Mouse (Mus musculus) testis, postnatal 14 days (tissue): ENCODE results near the gene Zmpste24.
A peak's percentile ranks its signal among the peaks of the same experiment; 100 is the strongest.
"Not testable (repeated sequence)": the region's sequence is repeated elsewhere in the genome, so short reads cannot be mapped to it uniquely, and the experiment has no call there.

Experiments
- DNase-seq: peaks from one replicate; pipeline ENCODE4 v3.0.0; 2021; ENCODE audit warnings: low spot score

Zmpste24 gene

GRCm38 (mm10) chr4:121097650-121098378, at the start of gene Zmpste24:
Zmpste24 (minus strand) TSS chr4:121098241.
- peak; percentile 90 for DNase-seq

DNA sequence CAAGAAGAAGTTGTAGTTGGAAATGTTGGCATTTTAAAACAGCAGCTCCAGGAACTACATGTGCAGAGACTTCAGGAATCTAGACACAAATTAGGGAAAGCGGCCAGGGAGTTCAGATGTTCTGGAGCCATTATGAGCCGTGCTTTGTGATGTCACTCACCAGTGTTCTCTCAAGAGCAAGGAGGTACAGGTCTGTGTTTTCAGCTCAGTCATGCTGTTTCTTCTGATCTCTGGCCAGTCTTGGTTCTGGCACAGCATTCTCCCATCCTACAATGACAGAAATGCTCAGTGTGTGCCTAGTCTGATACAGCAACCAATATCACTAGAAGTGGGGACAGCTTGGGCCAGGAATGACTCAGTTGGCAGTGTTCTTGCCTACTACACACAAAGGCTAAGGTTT, 11.1 kb upstream of the Zmpste24 start, which contains the start of gene Tmco2:
TSS of gene Tmco2 (minus strand) at position 101 of the 400 bp plus-strand sequence.
- no peak for DNase-seq

DNA sequence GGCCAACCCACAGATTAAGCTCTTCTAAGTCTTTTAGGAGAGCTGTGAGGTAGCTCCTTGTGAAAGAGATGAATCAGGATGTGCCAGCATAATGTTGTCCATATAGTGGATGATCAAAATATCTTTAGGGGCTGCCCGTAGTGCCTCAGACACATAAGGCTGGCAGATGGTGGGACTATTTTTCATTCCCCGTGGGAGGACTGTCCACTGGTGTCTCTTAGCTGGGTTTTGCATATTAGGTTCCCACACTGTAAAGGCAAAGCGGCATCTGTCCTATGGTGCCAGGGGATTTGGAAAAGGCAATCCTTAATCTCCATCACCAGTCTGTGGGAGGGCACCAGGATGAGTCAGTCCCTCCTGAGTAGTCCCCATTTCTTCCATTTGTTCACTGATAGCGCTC, 5.3 kb upstream of the Zmpste24 start:
- no peak for DNase-seq

- DNase-seq: no peak
Observed at GRCm38 (mm10) chr4:121090211-121090610, 7.8 kb downstream of the Zmpste24 start.

GRCm38 (mm10) chr4:121088696-121089095, 9.3 kb downstream of the Zmpste24 start:
- DNase-seq: no peak

DNA sequence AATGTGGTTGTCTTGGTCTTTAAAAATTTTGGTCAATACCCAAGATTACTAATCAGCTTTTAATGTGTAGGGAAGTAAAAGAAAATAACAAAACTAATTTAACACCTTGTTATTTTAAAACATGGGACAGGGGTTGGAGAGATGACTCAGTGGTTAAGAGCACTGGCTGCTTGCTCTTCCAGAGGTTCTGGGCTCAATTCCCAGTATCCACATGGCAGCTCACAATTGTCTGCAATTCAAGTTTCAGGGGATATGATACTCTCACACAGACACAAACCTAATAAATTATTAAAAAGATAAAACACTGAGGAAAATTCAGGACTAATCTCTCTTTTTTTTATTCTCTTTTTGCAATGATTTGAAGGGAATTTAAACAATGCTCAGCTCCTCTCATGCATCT, 13.5 kb downstream of the Zmpste24 start:
- no peak for DNase-seq

- no peak for DNase-seq
Observed at GRCm38 (mm10) chr4:121080395-121080794, 17.6 kb downstream of the Zmpste24 start.

DNA sequence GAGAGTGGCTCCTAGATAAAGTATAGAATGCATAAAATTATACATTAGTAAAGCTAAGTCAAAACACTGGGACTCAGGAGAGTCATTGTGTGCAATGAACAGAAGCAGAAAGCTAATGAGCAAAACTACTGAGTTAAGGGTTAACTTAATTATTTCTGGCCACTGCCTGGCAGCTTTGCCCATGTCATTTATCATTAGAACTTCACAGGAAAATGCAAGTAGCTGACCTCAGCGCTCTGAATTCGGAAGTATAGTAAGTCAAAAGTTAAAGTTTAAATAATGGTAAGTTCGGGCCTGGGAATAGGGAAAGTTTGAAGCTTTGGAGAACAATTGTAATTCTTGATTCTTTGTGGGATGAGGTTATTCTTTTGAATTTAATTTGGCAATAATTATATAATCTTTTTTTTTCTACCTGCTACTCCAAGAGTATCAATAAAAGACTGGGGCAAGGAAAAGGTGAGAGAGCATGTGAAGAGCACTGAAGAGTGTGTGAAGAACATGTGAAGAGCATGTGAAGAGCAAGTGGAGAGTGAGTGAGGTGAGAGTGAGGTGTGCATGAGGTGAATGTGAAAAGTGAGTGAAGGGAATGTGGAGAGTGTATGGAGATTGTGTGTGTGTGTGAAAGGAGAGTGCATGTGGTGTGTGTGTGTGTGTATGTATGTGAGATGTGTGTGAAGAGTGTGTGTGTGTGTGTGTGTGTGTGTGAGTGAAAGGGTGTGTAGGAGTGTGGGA, 20.0 kb downstream of the Zmpste24 start:
- no peak for DNase-seq

GRCm38 (mm10) chr4:121074250-121074649, 23.8 kb downstream of the Zmpste24 start:
- no peak for DNase-seq

- DNase-seq: no peak
Observed at GRCm38 (mm10) chr4:121065336-121065735, 32.7 kb downstream of the Zmpste24 start.

GRCm38 (mm10) chr4:121059218-121059617, 38.8 kb downstream of the Zmpste24 start:
- DNase-seq: not testable (repeated sequence)

- no peak for DNase-seq
Observed at GRCm38 (mm10) chr4:121057032-121057431, 41.0 kb downstream of the Zmpste24 start.

DNA sequence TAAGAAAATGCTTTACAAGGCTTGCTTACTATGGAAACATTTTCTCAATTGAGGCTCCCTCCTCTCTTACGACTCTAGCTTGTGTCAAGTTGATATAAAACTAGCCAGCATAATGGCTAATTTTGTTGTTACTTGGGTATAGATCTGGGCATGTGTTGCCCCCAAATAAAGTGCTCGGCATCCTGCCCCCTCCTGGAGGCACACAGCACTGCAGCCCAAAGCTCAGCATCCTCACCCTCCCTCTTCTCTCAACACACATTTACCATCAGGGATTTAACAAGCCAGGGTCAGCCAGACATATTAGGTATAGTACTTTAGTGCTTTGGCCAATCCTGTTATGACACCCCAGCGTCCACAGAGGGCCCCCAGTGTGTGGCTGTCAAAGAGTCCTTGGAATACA, 41.7 kb downstream of the Zmpste24 start:
- DNase-seq: no peak

DNA sequence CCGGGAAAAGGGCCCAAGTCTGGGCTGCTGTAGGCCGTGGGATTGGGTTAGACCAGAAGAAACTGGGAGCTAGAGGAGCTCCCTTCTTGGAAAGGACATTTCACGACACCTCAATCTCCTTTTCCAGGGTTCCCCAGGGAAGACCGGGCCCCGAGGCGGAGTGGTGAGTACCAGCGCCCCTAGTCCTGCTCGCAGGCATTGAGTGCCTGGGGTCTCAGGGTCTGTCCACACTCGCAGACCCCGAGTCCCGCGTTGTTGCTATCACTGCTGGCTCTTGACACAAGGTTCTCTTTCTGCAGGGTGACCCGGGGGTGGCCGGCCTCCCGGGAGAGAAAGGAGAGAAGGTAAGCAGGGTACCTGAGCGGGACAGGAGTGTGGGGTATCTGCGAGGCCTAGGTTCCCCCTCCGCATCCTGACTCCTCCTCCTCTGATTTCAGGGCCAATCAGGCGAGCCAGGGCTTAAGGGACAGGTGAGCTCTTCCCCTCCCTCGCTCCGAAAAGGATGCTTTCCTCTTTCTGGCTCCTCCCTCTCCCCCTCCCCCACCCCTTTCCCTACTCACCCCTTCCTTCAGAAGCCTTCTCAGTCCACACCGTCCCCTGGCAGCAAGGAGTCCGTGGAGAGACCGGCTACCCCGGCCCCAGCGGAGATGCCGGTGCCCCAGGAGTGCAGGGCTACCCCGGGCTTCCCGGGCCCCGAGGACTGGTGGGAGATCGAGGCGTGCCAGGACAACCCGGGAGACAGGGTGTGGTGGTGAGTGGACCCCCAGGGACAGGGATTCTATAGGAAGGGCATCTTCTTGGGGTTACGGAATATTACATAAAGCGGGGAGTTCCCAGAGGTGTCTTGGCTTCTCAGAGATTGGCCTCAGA, 45.4 kb downstream of the Zmpste24 start:
- peak; percentile 13 for DNase-seq

- no peak for DNase-seq
Observed at GRCm38 (mm10) chr4:121051863-121052262, 46.2 kb downstream of the Zmpste24 start.

DNA sequence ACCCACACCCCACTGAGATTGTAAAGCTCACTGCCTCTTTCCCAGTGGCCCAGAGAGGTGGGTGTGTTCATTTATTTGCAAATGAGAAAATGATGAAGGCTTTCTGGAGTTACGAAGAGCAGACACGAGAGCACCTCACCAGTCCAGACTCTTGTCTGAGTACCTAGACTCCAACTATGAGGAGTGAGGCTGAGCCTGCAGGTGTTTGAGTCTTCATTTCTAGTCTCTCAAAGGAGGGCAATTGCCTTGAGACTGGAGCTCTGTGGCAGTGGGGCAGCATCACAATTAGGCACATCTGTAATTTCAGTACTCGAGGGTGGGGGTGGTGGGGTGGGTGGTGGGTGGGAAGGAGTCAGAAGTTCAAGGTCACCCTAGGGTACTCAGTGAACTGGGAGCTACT, 55.1 kb downstream of the Zmpste24 start:
- DNase-seq: no peak

DNA sequence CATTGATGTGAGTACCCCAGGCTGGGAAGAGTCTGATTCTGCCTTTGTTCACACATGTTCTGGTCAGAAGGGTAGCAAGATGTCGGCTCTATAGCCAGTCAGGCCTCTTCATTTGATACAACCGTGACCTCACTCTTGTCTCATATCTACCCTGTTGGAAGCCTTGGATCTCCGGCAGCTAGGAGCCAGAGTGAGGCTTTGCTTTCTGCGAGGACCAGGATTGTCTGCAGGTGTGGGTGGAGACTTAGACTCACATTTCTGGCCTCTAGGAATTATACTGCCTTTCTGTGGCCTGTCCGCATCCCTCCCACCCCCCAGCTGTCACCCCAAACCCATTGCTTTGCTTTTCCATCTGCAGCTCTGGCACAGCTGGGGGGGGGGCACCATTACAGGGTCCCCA, 55.6 kb downstream of the Zmpste24 start:
- DNase-seq: no peak

- peak; percentile 63 for DNase-seq
Observed at GRCm38 (mm10) chr4:121040897-121041671, 57.0 kb downstream of the Zmpste24 start.

GRCm38 (mm10) chr4:121040323-121040722, 57.7 kb downstream of the Zmpste24 start:
- no peak for DNase-seq

DNA sequence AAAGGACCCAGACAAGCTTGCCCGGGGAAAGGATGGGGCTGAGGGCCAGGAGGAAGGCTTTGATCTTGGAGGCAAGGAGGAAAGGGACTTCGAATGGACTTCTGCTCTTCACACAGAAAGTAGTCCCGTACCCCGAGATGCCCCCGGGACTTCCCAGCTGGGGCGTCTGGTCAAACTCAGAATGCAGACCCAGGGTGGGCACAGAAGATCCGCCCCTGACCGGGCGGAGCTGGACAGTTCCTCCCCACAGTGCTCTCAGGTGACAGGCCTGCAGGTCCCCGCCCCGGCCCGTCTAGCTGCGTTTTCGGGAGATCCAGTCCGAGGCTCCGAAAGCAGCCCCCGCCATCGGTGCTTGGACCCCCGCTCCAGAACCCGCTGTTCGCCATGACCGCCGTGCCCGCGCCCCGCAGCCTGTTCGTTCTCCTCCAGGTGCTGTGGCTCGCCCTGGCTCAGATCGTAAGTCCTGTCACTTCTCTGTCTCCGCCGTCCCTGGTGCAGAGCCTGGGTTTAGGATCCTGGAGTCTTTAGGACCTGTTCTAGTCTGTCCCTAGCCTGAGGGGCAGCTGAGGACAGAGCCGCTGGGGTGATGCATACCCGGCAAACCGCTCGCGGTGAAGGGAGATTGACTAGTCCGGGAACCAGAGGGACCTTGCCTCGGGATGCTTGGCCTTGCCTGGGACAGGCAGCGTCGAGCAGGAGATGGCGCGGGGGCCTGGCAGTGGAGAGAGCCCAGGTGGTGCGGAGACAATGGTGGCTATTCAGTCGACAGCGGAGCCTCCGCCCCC, 58.5 kb downstream of the Zmpste24 start, which contains the start of gene Col9a2:
TSS of gene Col9a2 (plus strand) at position 55 of the 785 bp plus-strand sequence.
- peak; percentile 16 for DNase-seq

GRCm38 (mm10) chr4:121033006-121033405, 65.0 kb downstream of the Zmpste24 start:
- no peak for DNase-seq
